ENCODE assay signal across 11 mouse cellular contexts in genomic region chr5:96881118-96881517, GRCm38 (mm10).
DNase-seq lines count a peak whose midpoint lies in the region; ATAC-seq and TF ChIP-seq lines count a peak whose summit lies in the region.
"Had no signal": no experiment of that assay in that cellular context is flagged by ENCODE, and none has a peak within 500 bp of the region (broad histone marks: within the 10 kb centered on the region; RNA-seq: fewer than 3 reads in every experiment).

No protein-coding gene starts in this region.

- H3K4me3 ChIP-seq in midbrain, postnatal 0 days (ENCODE audit: low read depth, low read length), result no peak overlapping the region
- no peak overlapping the region for H3K4me3 ChIP-seq in midbrain, embryonic 16.5 days (ENCODE audit: low read depth, low read length)
- H3K4me3 ChIP-seq: heart, embryonic 15.5 days had no signal

- ATAC-seq in midbrain, postnatal 0 days (ENCODE audit: low FRiP score), result 0 out of 2 replicates have a peak, but pooled peaks have one; percentile 47
- ATAC-seq in midbrain, embryonic 16.5 days, result no peak
- ATAC-seq: activated CD4-positive, CD25-positive, alpha-beta regulatory T cell, adult 4 months had no signal

- H3K4me2 ChIP-seq in midbrain, postnatal 0 days (ENCODE audit: low read depth, low read length, poor library complexity, severe bottlenecking), result no peak overlapping the region
- no peak overlapping the region for H3K4me2 ChIP-seq in midbrain, embryonic 16.5 days (ENCODE audit: low read length)
- H3K4me2 ChIP-seq: heart, embryonic 15.5 days had no signal

- no peak overlapping the region for H3K9ac ChIP-seq in midbrain, postnatal 0 days (replicated peaks; ENCODE audit: low read length, poor library complexity, severe bottlenecking)
- H3K9ac ChIP-seq in midbrain, embryonic 16.5 days (ENCODE audit: low read depth, low read length), result no peak overlapping the region
- H3K9ac ChIP-seq: heart, embryonic 15.5 days had no signal

- no peaks in the 10 kb centered on the region for H3K36me3 ChIP-seq in midbrain, postnatal 0 days (ENCODE audit: insufficient read depth, low read length)
- no peaks in the 10 kb centered on the region for H3K36me3 ChIP-seq in midbrain, embryonic 16.5 days (ENCODE audit: control insufficient read depth, insufficient read depth, low read length)
- H3K36me3 ChIP-seq: heart, embryonic 15.5 days had no signal

- H3K27me3 ChIP-seq in midbrain, postnatal 0 days (ENCODE audit: insufficient read depth, low read length), result no peaks in the 10 kb centered on the region
- H3K27me3 ChIP-seq in midbrain, embryonic 16.5 days (ENCODE audit: control insufficient read depth, insufficient read depth, low read depth, low read length), result no peaks in the 10 kb centered on the region
- H3K27me3 ChIP-seq: CH12.LX; heart, embryonic 15.5 days had no signal

- DNase-seq in heart, adult 11 months, result peak; percentile 93
- no peak for DNase-seq in heart, postnatal 25 days (ENCODE audit: low spot score)
- DNase-seq in midbrain, postnatal 0 days (ENCODE audit: low spot score), result no peak
- DNase-seq in heart, postnatal 4 days, result peak; percentile 35
- DNase-seq in testis, postnatal 14 days (ENCODE audit: low spot score), result peak; percentile 37
- no peak for DNase-seq in left cerebral cortex, adult 11 months (ENCODE audit: low spot score)
- DNase-seq in B cell, adult 2 months, result no peak

- H3K4me1 ChIP-seq in midbrain, postnatal 0 days (ENCODE audit: insufficient read depth, low read length), result no peaks in the 10 kb centered on the region
- H3K4me1 ChIP-seq in midbrain, embryonic 16.5 days (ENCODE audit: control insufficient read depth, insufficient read depth, low read length), result no peaks in the 10 kb centered on the region
- H3K4me1 ChIP-seq: heart, embryonic 15.5 days had no signal

- intact Hi-C loops in heart, postnatal 25 days (cut with DNase I), result no loop called here

- no peak overlapping the region for H3K27ac ChIP-seq in midbrain, postnatal 0 days (ENCODE audit: low read depth, low read length)
- no peak overlapping the region for H3K27ac ChIP-seq in midbrain, embryonic 16.5 days (ENCODE audit: low read length)
- H3K27ac ChIP-seq: heart, embryonic 15.5 days had no signal

- 48% methylated on average over 3 of the region's 3 CpGs for WGBS in midbrain, postnatal 0 days
- 56% methylated on average over 3 of the region's 3 CpGs for WGBS in midbrain, embryonic 16.5 days

- no peaks in the 10 kb centered on the region for H3K9me3 ChIP-seq in midbrain, postnatal 0 days (ENCODE audit: low read length)
- 0 out of 2 replicates have a peak, but pooled peaks cover 3% of the 10 kb centered on the region for H3K9me3 ChIP-seq in midbrain, embryonic 16.5 days (replicated peaks; ENCODE audit: control insufficient read depth, low read length, poor library complexity, severe bottlenecking)
- H3K9me3 ChIP-seq: heart, embryonic 15.5 days had no signal

- no peak for TF ChIP-seq CTCF in midbrain, postnatal 0 days (IDR thresholded peaks at IDR 0.05)

Comparison
In these comparisons a context has a peak if more than half of its experiments do, and no peak if none do; other contexts are left out.
1. DNase-seq: peak in heart, adult 11 months (single experiment), heart, postnatal 4 days (single experiment) and testis, postnatal 14 days (single experiment); none in heart, postnatal 25 days (single experiment), midbrain, postnatal 0 days (single experiment), left cerebral cortex, adult 11 months (single experiment) and B cell, adult 2 months (0 of 2).